Mouse (Mus musculus): ENCODE measurements around the gene Ptpra. TPM values are rescaled to one million over a fixed set of nuclear protein-coding genes. Genes with fewer than 3 reads are reported as not detected.
"Not testable (repeated sequence)": the region's sequence is repeated elsewhere in the genome, so short reads cannot be mapped to it uniquely, and the experiment has no call there.

Gene Ptpra
- polyA plus RNA-seq, 1 experiment: 57.9 TPM

GRCm38 (mm10) chr2:130521927-130522326 is 71.8 kb downstream of the Ptpra start:
- TF ChIP-seq CEBPB (IDR thresholded peaks at IDR 0.05; ENCODE audit: insufficient read depth, poor library complexity, severe bottlenecking) (no peak), POLR2A (IDR thresholded peaks at IDR 0.05; ENCODE audit: insufficient read length, low read depth) (no peak), POLR2AphosphoS2 (IDR thresholded peaks at IDR 0.05; ENCODE audit: insufficient read length, low read depth) (no peak), REST (IDR thresholded peaks at IDR 0.05; ENCODE audit: insufficient read depth, insufficient read length) (no peak), E2F4 (IDR thresholded peaks at IDR 0.05; ENCODE audit: insufficient read depth) (no peak), MYOD1 (IDR thresholded peaks at IDR 0.05; ENCODE audit: control insufficient read depth in 1 of 3, insufficient read length in 2 of 3, low read depth in 2 of 3) (no peak), TCF3 (IDR thresholded peaks at IDR 0.05; ENCODE audit: insufficient read length, low read depth) (no peak), MYOG (IDR thresholded peaks at IDR 0.05; ENCODE audit: control insufficient read depth in 1 of 3, insufficient read depth in 1 of 3, insufficient read length in 2 of 3, low read depth in 2 of 3) (no peak), MAX (IDR thresholded peaks at IDR 0.05; ENCODE audit: low read depth) (no peak), USF1 (IDR thresholded peaks at IDR 0.05; ENCODE audit: low read depth) (no peak), TCF12 (IDR thresholded peaks at IDR 0.05; ENCODE audit: insufficient read depth, poor library complexity, severe bottlenecking) (no peak), SRF (IDR thresholded peaks at IDR 0.05; ENCODE audit: control insufficient read depth, insufficient read length, low read depth) (no peak)
- H3K36me3 ChIP-seq (ENCODE audit: control insufficient read depth, insufficient read depth): peaks cover 38% of the 10 kb centered on the region

GRCm38 (mm10) chr2:130525480-130525879 is 75.4 kb downstream of the Ptpra start:
- not testable (repeated sequence) for H3K79me2 ChIP-seq (ENCODE audit: control insufficient read depth, insufficient read depth); H3K4me2 ChIP-seq (ENCODE audit: low read depth); H3ac ChIP-seq (ENCODE audit: control insufficient read depth, insufficient read length); H3K4me3 ChIP-seq; H3K27me3 ChIP-seq (ENCODE audit: control insufficient read depth, insufficient read depth, insufficient read length)
- peaks cover 34% of the 10 kb centered on the region for H3K36me3 ChIP-seq (ENCODE audit: control insufficient read depth, insufficient read depth)

More at GRCm38 (mm10) chr2:130521927-130522326, 71.8 kb downstream of the Ptpra start:
- Histone ChIP-seq H3K79me2 (ENCODE audit: control insufficient read depth, insufficient read depth) (no peaks in the 10 kb centered on the region), H3K27me3 (ENCODE audit: control insufficient read depth, insufficient read depth, insufficient read length) (no peaks in the 10 kb centered on the region), H3K4me2 (ENCODE audit: low read depth) (no peak overlapping the region), H3ac (ENCODE audit: control insufficient read depth, insufficient read length) (no peak overlapping the region), H3K4me3 (no peak overlapping the region)

DNA sequence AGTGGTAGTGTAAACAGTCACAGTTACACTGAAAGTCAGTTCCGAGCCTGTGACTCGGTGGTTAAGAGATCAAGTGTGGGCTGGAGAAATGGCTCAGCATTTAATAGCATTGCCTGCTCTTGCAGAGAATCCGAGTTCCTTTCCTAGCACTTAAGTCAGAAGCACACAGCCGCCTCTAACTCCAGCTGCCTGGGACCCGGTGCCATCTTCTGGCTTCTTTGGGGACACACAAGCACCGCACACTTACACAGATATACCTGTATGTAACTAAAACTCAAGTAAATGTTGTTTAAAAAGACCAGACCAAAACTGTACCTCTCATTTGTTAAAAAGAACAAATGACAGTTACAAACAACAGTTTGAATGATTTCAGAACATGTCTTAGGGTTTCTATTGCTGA is 78.4 kb downstream of the Ptpra start:
- Histone ChIP-seq H3K27me3 (ENCODE audit: control insufficient read depth, insufficient read depth, insufficient read length) (no peaks in the 10 kb centered on the region), H3K36me3 (ENCODE audit: control insufficient read depth, insufficient read depth) (peaks cover 38% of the 10 kb centered on the region), H3ac (ENCODE audit: control insufficient read depth, insufficient read length) (no peak overlapping the region), H3K4me2 (ENCODE audit: low read depth) (no peak overlapping the region), H3K79me2 (ENCODE audit: control insufficient read depth, insufficient read depth) (no peaks in the 10 kb centered on the region), H3K4me3 (no peak overlapping the region)
- TF ChIP-seq E2F4 (IDR thresholded peaks at IDR 0.05; ENCODE audit: insufficient read depth) (no peak), MYOG (IDR thresholded peaks at IDR 0.05; ENCODE audit: control insufficient read depth in 1 of 3, insufficient read depth in 1 of 3, insufficient read length in 2 of 3, low read depth in 2 of 3) (no peak), TCF3 (IDR thresholded peaks at IDR 0.05; ENCODE audit: insufficient read length, low read depth) (no peak), POLR2AphosphoS2 (IDR thresholded peaks at IDR 0.05; ENCODE audit: insufficient read length, low read depth) (no peak), CEBPB (IDR thresholded peaks at IDR 0.05; ENCODE audit: insufficient read depth, poor library complexity, severe bottlenecking) (no peak), REST (IDR thresholded peaks at IDR 0.05; ENCODE audit: insufficient read depth, insufficient read length) (no peak), POLR2A (IDR thresholded peaks at IDR 0.05; ENCODE audit: insufficient read length, low read depth) (no peak), MAX (IDR thresholded peaks at IDR 0.05; ENCODE audit: low read depth) (no peak), SRF (IDR thresholded peaks at IDR 0.05; ENCODE audit: control insufficient read depth, insufficient read length, low read depth) (no peak), USF1 (IDR thresholded peaks at IDR 0.05; ENCODE audit: low read depth) (no peak), TCF12 (IDR thresholded peaks at IDR 0.05; ENCODE audit: insufficient read depth, poor library complexity, severe bottlenecking) (no peak), MYOD1 (IDR thresholded peaks at IDR 0.05; ENCODE audit: control insufficient read depth in 1 of 3, insufficient read length in 2 of 3, low read depth in 2 of 3) (no peak)

DNA sequence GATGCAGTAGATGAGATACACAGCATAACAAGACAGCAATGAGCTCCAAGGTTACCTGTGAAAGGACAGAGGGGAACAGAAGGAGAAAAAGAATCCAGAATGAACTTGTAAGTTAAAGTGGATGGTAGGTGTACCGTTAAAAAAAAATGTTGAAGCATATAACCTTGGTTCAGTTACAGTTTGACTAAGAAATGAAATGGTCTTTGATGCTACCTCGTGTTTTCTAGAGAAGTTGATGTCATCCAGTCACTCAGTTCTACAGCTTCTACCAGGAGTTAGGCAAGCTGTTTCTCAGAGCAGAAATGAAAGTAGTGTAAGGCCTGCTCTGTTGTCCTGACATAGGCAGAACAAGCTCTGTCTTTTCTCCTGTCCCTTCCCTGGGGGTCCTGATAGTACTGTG is 79.2 kb downstream of the Ptpra start:
- H3ac ChIP-seq (ENCODE audit: control insufficient read depth, insufficient read length): no peak overlapping the region
- H3K27me3 ChIP-seq (ENCODE audit: control insufficient read depth, insufficient read depth, insufficient read length): no peaks in the 10 kb centered on the region
- no peak for TF ChIP-seq TCF12 (IDR thresholded peaks at IDR 0.05; ENCODE audit: insufficient read depth, poor library complexity, severe bottlenecking)
- TF ChIP-seq MYOD1 (IDR thresholded peaks at IDR 0.05; ENCODE audit: control insufficient read depth in 1 of 3, insufficient read length in 2 of 3, low read depth in 2 of 3): no peak
- peaks cover 39% of the 10 kb centered on the region for H3K36me3 ChIP-seq (ENCODE audit: control insufficient read depth, insufficient read depth)
- H3K79me2 ChIP-seq (ENCODE audit: control insufficient read depth, insufficient read depth): no peaks in the 10 kb centered on the region
- no peak overlapping the region for H3K4me2 ChIP-seq (ENCODE audit: low read depth)
- H3K4me3 ChIP-seq: no peak overlapping the region

DNA sequence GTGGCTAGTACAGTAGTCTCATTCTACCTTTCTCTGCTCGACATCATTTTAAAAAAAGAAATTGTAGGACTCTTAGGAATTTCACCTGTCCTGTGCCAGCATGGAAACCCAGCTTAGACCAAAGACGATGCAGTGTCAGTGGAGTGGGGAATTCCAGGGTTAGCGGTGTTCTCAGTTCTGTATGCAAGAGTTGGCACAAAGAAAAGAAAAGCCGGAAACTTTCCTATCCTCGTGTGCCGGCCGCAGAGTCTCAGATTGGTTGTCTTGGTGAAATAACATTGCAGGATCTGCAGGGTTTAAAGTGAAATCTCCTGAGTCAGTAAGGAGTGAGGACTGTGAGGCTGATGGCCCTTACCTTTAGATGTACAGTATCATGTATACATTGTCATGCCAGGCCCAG is 79.8 kb downstream of the Ptpra start:
- H3K79me2 ChIP-seq (ENCODE audit: control insufficient read depth, insufficient read depth): no peaks in the 10 kb centered on the region
- no peaks in the 10 kb centered on the region for H3K27me3 ChIP-seq (ENCODE audit: control insufficient read depth, insufficient read depth, insufficient read length)
- H3K36me3 ChIP-seq (ENCODE audit: control insufficient read depth, insufficient read depth): peaks cover 45% of the 10 kb centered on the region
- H3K4me3 ChIP-seq: no peak overlapping the region
- H3ac ChIP-seq (ENCODE audit: control insufficient read depth, insufficient read length): no peak overlapping the region
- no peak overlapping the region for H3K4me2 ChIP-seq (ENCODE audit: low read depth)
- TF ChIP-seq REST (IDR thresholded peaks at IDR 0.05; ENCODE audit: insufficient read depth, insufficient read length) (no peak), TCF3 (IDR thresholded peaks at IDR 0.05; ENCODE audit: insufficient read length, low read depth) (no peak), POLR2A (IDR thresholded peaks at IDR 0.05; ENCODE audit: insufficient read length, low read depth) (no peak), TCF12 (IDR thresholded peaks at IDR 0.05; ENCODE audit: insufficient read depth, poor library complexity, severe bottlenecking) (no peak), E2F4 (IDR thresholded peaks at IDR 0.05; ENCODE audit: insufficient read depth) (no peak), POLR2AphosphoS2 (IDR thresholded peaks at IDR 0.05; ENCODE audit: insufficient read length, low read depth) (no peak), MYOD1 (IDR thresholded peaks at IDR 0.05; ENCODE audit: control insufficient read depth in 1 of 3, insufficient read length in 2 of 3, low read depth in 2 of 3) (no peak), USF1 (IDR thresholded peaks at IDR 0.05; ENCODE audit: low read depth) (no peak), CEBPB (IDR thresholded peaks at IDR 0.05; ENCODE audit: insufficient read depth, poor library complexity, severe bottlenecking) (no peak), SRF (IDR thresholded peaks at IDR 0.05; ENCODE audit: control insufficient read depth, insufficient read length, low read depth) (no peak), MAX (IDR thresholded peaks at IDR 0.05; ENCODE audit: low read depth) (no peak), MYOG (IDR thresholded peaks at IDR 0.05; ENCODE audit: control insufficient read depth in 1 of 3, insufficient read depth in 1 of 3, insufficient read length in 2 of 3, low read depth in 2 of 3) (no peak)

All from myocyte (in vitro differentiated cells).